Mouse (Mus musculus) kidney, adult 2 months (tissue): ENCODE measurements around the gene Zfp790. TPM values are rescaled to one million over a fixed set of nuclear protein-coding genes. Genes with fewer than 3 reads are reported as not detected.

ENCODE experiments used
- DNase-seq: peaks from one replicate; pipeline ENCODE4 v3.0.0; 2021
- H3K27ac ChIP-seq: fragments of 200-500 bp; 2 replicates; pipeline ENCODE4 v1.5.1; 2012; ENCODE audit warnings: low read depth, low read length, control low read depth, inconsistent platforms; ENCODE audit not compliant: insufficient read depth
- H3K27me3 ChIP-seq: fragments of 200-500 bp; replicated peaks from 2 replicates; pipeline ENCODE4 v1.6.1; 2012; ENCODE audit warnings: mild to moderate bottlenecking, moderate library complexity, low read length, inconsistent platforms; ENCODE audit not compliant: control insufficient read depth, insufficient read depth
- H3K36me3 ChIP-seq: fragments of 200-500 bp; 2 replicates; pipeline ENCODE4 v1.6.1; 2012; ENCODE audit warnings: mild to moderate bottlenecking, moderate library complexity, low read length, inconsistent platforms; ENCODE audit not compliant: control insufficient read depth, insufficient read depth
- H3K4me1 ChIP-seq: fragments of 200-500 bp; 2 replicates; pipeline ENCODE4 v1.6.1; 2011; ENCODE audit warnings: low read length; ENCODE audit not compliant: control insufficient read depth, insufficient read depth
- H3K4me3 ChIP-seq: fragments of 200-500 bp; 2 replicates; pipeline ENCODE4 v1.5.1; 2011; ENCODE audit warnings: mild to moderate bottlenecking, low read depth, low read length, control low read depth; ENCODE audit not compliant: insufficient read depth
- CTCF ChIP-seq: fragments of 200-500 bp; conservative IDR thresholded peaks from 2 replicates; pipeline ENCODE4 v1.5.1; 2011; ENCODE audit warnings: low read depth, mild to moderate bottlenecking, control low read depth, low read length, moderate library complexity, mixed read lengths; ENCODE audit not compliant: insufficient read depth, insufficient read length
- POLR2A ChIP-seq: fragments of 200-500 bp; IDR thresholded peaks from one replicate; pipeline ENCODE4 v1.6.1; 2011; ENCODE audit warnings: low read depth, low read length, control low read depth
- WGBS: fragments of 180-500 bp; shearing (Covaris S2); methylation state at CpG from one replicate; pipeline ENCODE4 v1.1.7; 2018; 5-methylcytosine and 5-hydroxymethylcytosine counted together
- polyA plus RNA-seq: library from polyadenylated mRNA; depleted of rRNA; stranded (reverse); fragments of >200 nt; gene quantifications from 2 replicates; pipeline ENCODE4 v1.2.3, GENCODE M21; 2012; rRNA removed

Gene Zfp790
- 2.6 and 3.3 TPM in 2 replicates for polyA plus RNA-seq

DNA sequence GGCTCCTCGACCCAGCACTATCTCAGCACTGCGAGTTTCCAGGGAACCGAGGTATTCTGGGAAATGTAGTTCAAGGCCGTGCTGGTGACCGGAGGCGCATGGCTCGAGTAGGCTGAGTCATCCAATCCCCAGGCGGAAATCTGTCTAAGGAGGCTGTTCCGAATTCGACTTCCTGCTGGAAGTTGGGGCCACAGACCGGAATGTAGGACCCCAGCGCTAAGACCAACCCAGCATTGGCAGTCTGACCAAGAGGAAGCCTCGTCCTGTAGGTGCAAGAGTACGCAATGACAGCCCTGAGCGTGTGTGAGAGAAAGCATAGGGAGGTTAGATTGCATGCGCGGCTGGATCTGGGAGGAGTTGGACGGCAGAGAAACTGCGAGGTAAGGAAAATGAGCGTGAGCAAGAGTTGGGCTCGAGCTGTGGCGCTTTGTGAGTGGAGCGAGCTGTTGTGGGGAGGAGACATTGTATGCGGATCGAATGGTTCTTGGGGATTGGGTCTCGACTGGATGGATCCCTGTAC is at the start of gene Zfp790:
Zfp790 (plus strand) TSS at position 205 of the 520 bp plus-strand sequence.
- Histone ChIP-seq H3K4me3 (peak within 1 kb of the TSS; percentile 73), H3K36me3 (no peaks in the 10 kb centered on the region), H3K27ac (peak within 1 kb of the TSS; percentile 81), H3K4me1 (peaks cover 9% of the 10 kb centered on the region), H3K27me3 (no peaks in the 10 kb centered on the region)
- peak; percentile 96 for DNase-seq
- 1% methylated on average over 26 of the region's 26 CpGs for WGBS
- TF ChIP-seq CTCF: no peak
- TF ChIP-seq POLR2A: peak; percentile 72

DNA sequence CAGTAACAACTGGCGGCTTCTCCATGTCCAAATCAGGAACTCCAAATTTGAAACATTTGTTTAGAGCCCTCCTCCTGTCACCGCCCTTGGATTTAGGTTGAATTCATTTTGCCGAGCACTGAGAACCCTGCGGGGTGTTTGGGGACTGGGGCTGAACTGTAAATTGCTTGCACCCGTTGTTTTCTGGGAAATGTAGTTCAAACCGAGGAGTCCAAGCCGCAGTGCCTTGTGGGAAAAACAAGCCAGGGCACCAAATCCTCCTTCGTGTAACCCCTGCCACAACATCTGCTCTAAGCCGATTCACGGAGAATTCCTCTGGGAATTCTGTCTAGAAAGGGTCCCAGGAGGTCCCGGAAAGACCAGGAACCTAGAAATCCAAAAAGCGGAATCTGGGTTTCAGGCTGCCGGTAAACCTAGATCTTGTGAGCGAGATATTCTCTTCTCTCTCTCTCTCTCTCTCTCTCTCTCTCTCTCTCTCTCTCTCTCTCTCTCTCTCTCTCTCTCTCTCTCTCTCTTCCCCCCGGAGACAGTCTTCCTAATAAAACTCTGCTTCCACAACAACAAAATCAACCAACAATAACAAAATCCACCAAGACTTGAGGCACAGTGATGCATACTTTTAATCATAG is 48.7 kb upstream of the Zfp790 start:
- Histone ChIP-seq H3K27me3 (no peaks in the 10 kb centered on the region), H3K36me3 (no peaks in the 10 kb centered on the region), H3K4me3 (peak overlapping the region; percentile 45), H3K4me1 (peaks cover 17% of the 10 kb centered on the region; the same call in 1 of the 2 replicates), H3K27ac (peak overlapping the region; percentile 65; the same call in 1 of the 2 replicates)
- peak; percentile 94 for DNase-seq
- 0% methylated on average over 14 of the region's 15 CpGs for WGBS
- no peak for TF ChIP-seq POLR2A
- no peak for TF ChIP-seq CTCF

DNA sequence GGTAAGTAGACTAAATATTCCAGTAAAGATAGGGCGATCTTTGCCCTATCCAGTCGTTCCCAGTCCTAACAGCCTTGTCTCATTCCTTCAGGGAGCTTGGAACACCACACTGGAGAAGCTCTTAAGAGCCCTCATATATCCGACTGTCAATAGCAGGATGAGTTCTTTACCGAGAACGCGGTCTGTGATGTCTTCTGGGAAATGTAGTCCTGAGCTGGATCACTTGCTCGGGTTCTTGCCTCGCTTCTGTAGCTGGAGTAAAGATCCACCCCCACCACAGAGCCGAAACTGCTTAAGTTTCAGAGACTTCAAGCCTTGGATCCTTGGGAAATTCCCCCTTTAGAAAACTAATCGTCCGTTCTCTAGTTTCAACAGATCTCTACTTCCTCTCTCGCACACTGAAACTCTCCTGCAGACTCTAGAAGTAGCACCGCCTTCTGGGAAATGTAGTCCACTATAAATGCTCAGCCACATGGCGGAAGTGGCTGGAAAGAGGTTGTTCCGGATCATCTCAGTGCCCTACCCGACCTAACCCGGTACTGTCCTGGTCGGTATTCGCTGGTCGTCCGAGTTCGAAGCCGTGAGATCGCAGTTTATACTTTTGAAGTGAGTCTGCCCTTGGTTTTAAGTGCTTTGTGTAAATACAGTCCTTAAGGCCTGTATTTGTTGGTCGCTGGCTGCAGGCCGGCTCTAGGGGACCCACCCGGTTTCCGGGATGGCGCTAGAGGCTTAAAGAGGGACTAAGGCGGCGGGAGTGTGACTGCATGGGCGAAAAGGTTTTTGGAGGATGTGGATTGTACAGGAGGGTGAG is 47.6 kb upstream of the Zfp790 start, which contains the start of gene Zfp84:
Zfp84 (plus strand) TSS at position 463 of the 811 bp plus-strand sequence.
- DNase-seq: peak; percentile 97
- TF ChIP-seq CTCF (no peak), POLR2A (peak; percentile 55)
- WGBS: under 1% methylated on average over 32 of the region's 32 CpGs
- peaks cover 17% of the 10 kb centered on the region; the same call in 1 of the 2 replicates for H3K4me1 ChIP-seq
- peak within 1 kb of the TSS; percentile 94 for H3K27ac ChIP-seq
- no peaks in the 10 kb centered on the region for H3K27me3 ChIP-seq
- no peaks in the 10 kb centered on the region for H3K36me3 ChIP-seq
- H3K4me3 ChIP-seq: peak within 1 kb of the TSS; percentile 84

DNA sequence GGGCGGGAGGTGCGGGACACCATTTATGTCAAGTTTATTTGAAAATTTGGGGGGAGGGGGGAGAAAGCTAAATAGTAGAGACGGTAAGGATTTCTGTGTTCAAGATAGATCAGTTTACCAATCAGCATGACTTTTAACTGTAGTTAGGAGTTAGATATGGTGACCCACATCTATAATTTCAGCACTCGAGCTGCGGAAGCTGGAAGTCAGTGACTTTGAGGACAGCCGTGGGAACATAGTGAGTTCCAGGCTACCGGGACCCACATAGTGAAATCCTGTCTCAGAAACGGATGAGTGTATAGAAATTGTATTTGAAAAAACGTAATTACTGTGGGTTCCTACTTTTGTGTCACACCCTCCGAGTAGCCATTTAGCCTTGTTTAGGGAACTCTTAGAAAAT is 46.9 kb upstream of the Zfp790 start:
- WGBS: 3% methylated on average over 10 of the region's 10 CpGs
- H3K27ac ChIP-seq: peak overlapping the region; percentile 90
- peak overlapping the region; percentile 84 for H3K4me3 ChIP-seq
- no peak for DNase-seq
- H3K27me3 ChIP-seq: no peaks in the 10 kb centered on the region
- TF ChIP-seq POLR2A (no peak), CTCF (no peak)
- no peaks in the 10 kb centered on the region for H3K36me3 ChIP-seq
- peaks cover 19% of the 10 kb centered on the region; the same call in 1 of the 2 replicates for H3K4me1 ChIP-seq

DNA sequence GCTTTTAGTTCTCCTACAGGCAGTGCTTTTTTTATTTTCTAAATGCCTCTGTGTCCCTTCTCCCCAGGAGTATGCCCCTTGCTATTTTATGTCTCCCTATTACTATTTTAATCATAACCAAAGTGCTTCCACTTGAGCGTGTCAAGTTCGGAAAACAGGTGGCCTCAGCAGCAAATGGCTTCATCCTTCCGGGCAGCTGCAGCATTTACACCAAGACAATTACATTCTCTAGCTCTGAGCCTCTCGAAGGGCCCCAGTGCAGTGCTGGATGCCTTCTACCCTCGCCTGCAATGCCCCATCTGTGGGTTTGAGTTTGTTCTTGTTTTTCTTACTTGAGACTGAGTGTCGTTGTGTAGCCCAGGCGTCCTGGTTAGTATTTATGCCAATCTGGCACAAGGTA is 42.4 kb upstream of the Zfp790 start:
- H3K27me3 ChIP-seq: no peaks in the 10 kb centered on the region
- H3K36me3 ChIP-seq: peaks cover 13% of the 10 kb centered on the region
- peak overlapping the region; percentile 88; the same call in 1 of the 2 replicates for H3K27ac ChIP-seq
- DNase-seq: no peak
- peaks cover 22% of the 10 kb centered on the region; the same call in 1 of the 2 replicates for H3K4me1 ChIP-seq
- H3K4me3 ChIP-seq: no peak overlapping the region
- TF ChIP-seq POLR2A (no peak), CTCF (no peak)
- 66% methylated on average over 7 of the region's 7 CpGs for WGBS

DNA sequence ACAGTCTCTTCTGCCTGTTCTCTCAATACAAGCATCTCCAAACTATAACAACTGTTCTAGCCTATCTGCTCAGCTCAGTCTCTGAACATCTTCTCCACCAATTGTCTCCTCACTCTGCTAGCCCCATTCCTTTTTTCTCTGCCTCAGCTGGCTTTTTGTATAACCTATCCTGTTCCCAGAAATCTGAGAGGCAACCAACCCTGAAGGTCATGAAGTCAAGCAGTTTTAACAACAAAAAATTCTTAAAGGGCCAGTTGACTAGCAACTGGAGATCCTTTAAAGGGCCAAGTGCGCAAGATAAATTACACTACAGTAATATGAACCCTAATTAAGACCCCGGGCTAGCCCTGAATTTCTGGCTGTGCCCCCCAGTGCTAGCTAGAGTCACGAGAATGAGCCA is 41.5 kb upstream of the Zfp790 start:
- H3K27ac ChIP-seq: peak overlapping the region; percentile 88
- no peak overlapping the region for H3K4me3 ChIP-seq
- H3K36me3 ChIP-seq: peaks cover 13% of the 10 kb centered on the region
- no peaks in the 10 kb centered on the region for H3K27me3 ChIP-seq
- WGBS: 49% methylated on average over 3 of the region's 3 CpGs
- no peak for TF ChIP-seq CTCF
- no peak for TF ChIP-seq POLR2A
- DNase-seq: peak; percentile 59
- peaks cover 19% of the 10 kb centered on the region; the same call in 1 of the 2 replicates for H3K4me1 ChIP-seq
